Mouse (Mus musculus) G1E (cell line): ENCODE results near the gene Phpt1. TPM values are rescaled to one million over a fixed set of nuclear protein-coding genes. Genes with fewer than 3 reads are reported as not detected.

Experiments used
- ATAC-seq: 2 replicates; pipeline ENCODE4 v1.8.0; 2016; ENCODE audit warnings: mild to moderate bottlenecking; ENCODE audit not compliant: insufficient number of reproducible peaks, poor library complexity, low FRiP score, severe bottlenecking; ENCODE audit errors: extremely low read depth
- DNase-seq: peaks from one replicate; pipeline ENCODE4 v3.0.0; 2012; ENCODE audit warnings: low spot score
- H3K27me3 ChIP-seq: 2 replicates; pipeline ENCODE4 v1.6.1; 2012; ENCODE audit warnings: mild to moderate bottlenecking, low read length, inconsistent platforms; ENCODE audit not compliant: insufficient read depth
- H3K36me3 ChIP-seq: replicated peaks from 2 replicates; pipeline ENCODE3; 2012; ENCODE audit warnings: mild to moderate bottlenecking, inconsistent platforms
- H3K4me1 ChIP-seq: 2 replicates; pipeline ENCODE4 v1.6.1; 2012; ENCODE audit warnings: low read depth, low read length, inconsistent platforms, mixed read lengths; ENCODE audit not compliant: insufficient read depth
- H3K4me3 ChIP-seq: 2 replicates; pipeline ENCODE4 v1.5.1; 2012; ENCODE audit warnings: low read depth, mild to moderate bottlenecking, inconsistent platforms, low read length, moderate library complexity, mixed read lengths
- H3K9me3 ChIP-seq: replicated peaks from 2 replicates; pipeline ENCODE4 v1.6.1; 2012; ENCODE audit warnings: inconsistent platforms
- CTCF ChIP-seq: IDR thresholded peaks from 2 replicates; pipeline ENCODE4 v1.5.1; 2012; ENCODE audit warnings: low read depth, low read length, inconsistent platforms, mixed read lengths
- GATA1 ChIP-seq: IDR thresholded peaks from 2 replicates; pipeline ENCODE4 v1.6.1; 2012; ENCODE audit warnings: borderline replicate concordance, low read length, inconsistent platforms, mixed read lengths
- GATA2 ChIP-seq: IDR thresholded peaks from 2 replicates; pipeline ENCODE4 v1.6.1; 2012; ENCODE audit warnings: low read depth, low read length, inconsistent platforms, borderline replicate concordance
- POLR2AphosphoS5 ChIP-seq: IDR thresholded peaks from 2 replicates; pipeline ENCODE4 v1.6.1; 2012; ENCODE audit warnings: low read depth, low read length, inconsistent platforms; ENCODE audit not compliant: insufficient replicate concordance
- TAL1 ChIP-seq: conservative IDR thresholded peaks from 2 replicates; pipeline ENCODE4 v1.6.1; 2012; ENCODE audit warnings: low read depth, low read length, inconsistent platforms, mixed read lengths
- polyA plus RNA-seq: library from polyadenylated mRNA; stranded (reverse); fragments of >175 nt; gene quantifications from 2 replicates; pipeline ENCODE4 v1.2.3, GENCODE M21; 2012
- total RNA-seq, 2 experiments: library from RNA; stranded (forward) in 1 of 2; stranded (reverse) in 1 of 2; fragments of 200-1000 nt in 1 of 2; fragments of >200 nt in 1 of 2; fragmentation: Nextera tagmentation in 1 of 2; gene quantifications; 2 replicates each; pipeline ENCODE4 v1.2.3; 2014 to 2017

Phpt1 gene
- 1.4 and 2.1 TPM in 2 replicates for total RNA-seq (2014; fragmentation: Nextera tagmentation)
- total RNA-seq (2017): 7.1 and 12.5 TPM in 2 replicates
- polyA plus RNA-seq: 6.5 and 9.5 TPM in 2 replicates

DNA sequence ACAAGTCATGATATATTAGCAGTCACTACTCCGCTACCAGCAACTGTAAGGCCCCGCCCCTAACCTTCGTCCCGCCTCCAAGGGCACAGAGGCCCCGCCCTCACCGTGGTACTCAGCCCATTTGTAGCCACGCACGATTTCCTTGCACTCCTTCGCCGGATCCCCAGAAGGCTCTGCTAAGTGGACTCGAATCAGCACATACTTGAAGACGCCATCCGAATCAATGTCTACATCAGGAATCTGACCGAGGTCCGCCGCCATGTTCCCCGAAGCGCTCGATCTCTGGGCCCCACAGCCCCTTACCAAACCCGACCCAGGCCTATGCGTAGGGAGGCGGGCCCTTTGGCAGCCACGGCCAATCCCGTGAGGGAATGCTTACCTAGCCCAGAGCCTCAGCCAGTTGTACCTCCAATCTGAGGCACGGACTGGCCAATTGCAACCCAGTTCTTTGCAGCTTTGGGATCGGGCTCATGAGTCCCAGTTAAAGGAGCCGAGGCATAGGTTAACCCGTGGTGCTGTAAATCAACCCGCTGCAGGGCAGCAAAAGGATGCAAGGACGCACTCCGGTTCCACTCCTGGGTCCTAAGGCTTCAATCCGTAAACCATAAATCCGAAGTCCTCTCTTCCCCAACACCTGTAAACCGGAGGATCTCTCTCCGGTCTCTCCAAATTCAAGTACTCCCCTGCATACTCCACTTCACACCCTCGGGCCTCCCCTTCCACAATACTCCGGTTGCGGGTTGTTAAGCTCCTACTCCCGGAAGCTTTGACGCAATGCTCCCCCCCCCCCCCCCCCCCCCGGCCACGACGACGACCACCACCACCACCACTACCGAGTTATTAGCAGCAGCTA, at the start of gene Phpt1, which contains the start of gene Mamdc4:
Phpt1 (minus strand) TSS at position 646 of the 853 bp plus-strand sequence.
Mamdc4 (minus strand) TSS at position 267 of the 853 bp plus-strand sequence.
- Histone ChIP-seq H3K27me3 (peaks cover 3% of the 10 kb centered on the region; the same call in 1 of the 2 replicates), H3K9me3 (peaks cover 45% of the 10 kb centered on the region), H3K36me3 (peaks cover 31% of the 10 kb centered on the region), H3K4me3 (peak within 1 kb of the TSS; percentile 72), H3K4me1 (peaks cover 37% of the 10 kb centered on the region)
- TF ChIP-seq TAL1 (no peak), GATA2 (no peak), CTCF (no peak), POLR2AphosphoS5 (no peak), GATA1 (no peak)
- DNase-seq: peak; percentile 100
- peak; percentile 94 for ATAC-seq

DNA sequence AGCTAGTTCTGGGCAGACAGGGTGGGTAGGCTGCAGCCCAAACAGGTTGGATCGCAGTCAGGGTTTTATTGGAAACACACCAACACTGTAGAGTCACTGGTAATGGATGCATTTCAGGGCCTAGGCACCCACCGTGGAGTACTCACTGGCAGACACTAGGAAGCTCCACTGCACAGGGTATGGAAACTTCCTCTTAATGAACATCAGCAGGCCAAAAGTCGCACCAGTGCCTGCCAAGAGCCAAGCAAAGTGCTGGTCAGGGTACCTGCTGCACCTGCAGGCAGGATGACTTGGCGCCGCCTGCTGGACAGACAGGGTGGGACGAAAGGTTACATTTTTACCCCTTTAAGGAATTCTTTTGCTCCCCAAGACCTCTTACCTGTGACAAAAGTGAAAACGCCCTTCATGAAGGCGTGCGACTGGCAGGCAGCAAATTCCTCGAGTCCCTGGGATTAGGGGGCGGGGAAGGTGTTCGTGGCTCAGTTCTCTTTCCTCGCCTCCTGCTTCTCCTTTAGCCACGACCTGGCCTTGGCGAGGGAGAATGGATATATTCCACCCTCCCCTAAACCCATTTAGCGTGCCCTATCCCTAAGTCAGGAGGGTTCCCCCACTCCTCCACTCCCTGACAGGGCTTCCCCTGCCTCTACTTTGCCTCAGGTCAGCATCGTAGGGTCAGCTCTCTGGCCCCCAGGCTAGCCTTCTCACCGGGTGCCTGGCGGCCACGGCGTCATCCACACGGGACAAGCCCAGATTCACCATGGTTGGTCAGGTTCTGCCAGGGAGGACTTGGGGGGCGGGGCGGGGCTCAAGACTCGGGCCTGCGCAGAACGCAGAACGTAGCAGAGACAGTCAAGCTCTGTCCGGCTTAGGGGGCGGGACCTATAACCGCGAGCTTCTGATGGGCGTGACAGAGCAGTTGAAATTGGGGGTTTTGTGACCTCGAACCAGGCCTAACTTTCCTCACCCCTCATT, 46.5 kb upstream of the Phpt1 start, which contains the start of gene Tmem141:
Tmem141 (minus strand) TSS at position 777 of the 972 bp plus-strand sequence.
- Histone ChIP-seq H3K4me1 (peaks cover 3% of the 10 kb centered on the region; the same call in 1 of the 2 replicates), H3K36me3 (no peaks in the 10 kb centered on the region), H3K27me3 (peaks cover 74% of the 10 kb centered on the region), H3K4me3 (no peak within 1 kb of the TSS), H3K9me3 (no peaks in the 10 kb centered on the region)
- DNase-seq (peak; percentile 45), ATAC-seq (no peak)
- no peak for TF ChIP-seq GATA2
- no peak for TF ChIP-seq POLR2AphosphoS5
- no peak for TF ChIP-seq GATA1
- no peak for TF ChIP-seq TAL1
- peak; percentile 55; the same call in 1 of the 2 replicates for TF ChIP-seq CTCF

DNA sequence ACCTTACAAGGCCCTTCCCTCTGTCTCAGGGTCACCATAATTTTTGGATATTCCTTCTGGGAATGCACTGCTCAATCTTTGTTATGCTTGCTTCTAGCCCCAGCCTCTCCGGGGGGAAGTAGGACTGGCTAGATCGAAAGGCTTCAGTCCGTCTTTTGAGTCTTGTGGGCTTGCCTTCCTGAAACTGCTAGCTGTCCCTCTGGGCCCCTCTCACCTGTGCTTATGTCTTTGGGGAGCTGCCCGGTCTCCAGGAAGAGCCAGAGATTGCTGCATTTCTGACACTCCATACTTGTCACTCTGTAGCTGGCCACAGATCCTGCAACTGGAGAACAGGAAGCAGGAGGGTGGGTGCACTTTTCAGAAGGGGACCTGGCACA, 45.8 kb upstream of the Phpt1 start:
- H3K9me3 ChIP-seq: no peaks in the 10 kb centered on the region
- no peak for TF ChIP-seq POLR2AphosphoS5
- ATAC-seq (no peak), DNase-seq (no peak)
- H3K27me3 ChIP-seq: peaks cover 76% of the 10 kb centered on the region
- H3K4me1 ChIP-seq: peaks cover 3% of the 10 kb centered on the region; the same call in 1 of the 2 replicates
- H3K4me3 ChIP-seq: no peak overlapping the region
- no peaks in the 10 kb centered on the region for H3K36me3 ChIP-seq

DNA sequence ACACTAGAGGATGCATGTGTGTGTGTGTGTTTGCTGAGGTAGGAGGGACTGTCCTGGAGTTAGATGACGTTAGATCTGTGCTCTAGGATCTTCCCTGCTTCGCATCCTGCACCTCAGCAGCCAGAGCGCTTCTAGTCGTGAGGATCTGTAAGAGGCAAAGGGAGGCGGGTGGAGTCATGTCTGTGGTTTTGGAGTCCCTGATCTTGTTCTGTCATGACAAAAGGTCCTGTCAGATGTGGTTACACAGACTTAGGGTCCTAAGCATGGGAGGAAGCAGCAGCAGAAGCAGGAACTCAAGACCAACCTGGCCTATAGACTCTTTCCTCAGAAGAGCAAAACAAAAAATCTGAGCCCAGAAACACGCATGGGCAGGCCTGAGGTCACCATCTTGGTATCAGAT, 45.4 kb upstream of the Phpt1 start:
- Histone ChIP-seq H3K4me1 (peaks cover 3% of the 10 kb centered on the region; the same call in 1 of the 2 replicates), H3K4me3 (no peak overlapping the region), H3K27me3 (peaks cover 78% of the 10 kb centered on the region), H3K36me3 (no peaks in the 10 kb centered on the region), H3K9me3 (no peaks in the 10 kb centered on the region)
- DNase-seq (no peak), ATAC-seq (no peak)
- TF ChIP-seq CTCF: no peak
- TF ChIP-seq POLR2AphosphoS5: no peak
- TF ChIP-seq GATA1: no peak
- no peak for TF ChIP-seq GATA2

DNA sequence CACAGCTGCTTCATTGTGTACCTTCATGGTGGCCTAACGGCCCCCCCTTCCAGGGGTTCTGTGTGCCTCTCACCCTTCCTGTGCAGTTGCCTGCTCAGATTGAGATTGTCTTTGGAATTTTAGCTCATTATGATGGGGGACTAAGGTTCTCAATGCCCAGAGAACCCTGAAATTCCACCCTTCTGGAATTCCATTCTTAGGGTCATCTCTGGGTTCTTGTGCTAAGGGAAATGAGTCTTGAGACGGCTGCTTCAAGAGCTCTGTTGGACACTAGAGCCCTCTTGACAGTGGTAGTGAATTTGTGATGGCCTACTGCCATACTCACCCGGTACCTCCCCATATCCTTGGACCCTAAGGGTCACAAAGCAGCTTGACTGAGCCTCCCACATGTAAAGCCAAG, 42.6 kb upstream of the Phpt1 start, which contains the start of gene Ccdc183:
Ccdc183 (minus strand) TSS at position 101 of the 400 bp plus-strand sequence.
- no peak for TF ChIP-seq GATA1
- TF ChIP-seq CTCF: no peak
- TF ChIP-seq GATA2: no peak
- no peak for TF ChIP-seq TAL1
- TF ChIP-seq POLR2AphosphoS5: no peak
- H3K36me3 ChIP-seq: no peaks in the 10 kb centered on the region
- ATAC-seq (no peak), DNase-seq (no peak)
- H3K4me3 ChIP-seq: no peak within 1 kb of the TSS
- peaks cover 3% of the 10 kb centered on the region; the same call in 1 of the 2 replicates for H3K4me1 ChIP-seq
- no peaks in the 10 kb centered on the region for H3K9me3 ChIP-seq
- peaks cover 68% of the 10 kb centered on the region for H3K27me3 ChIP-seq

DNA sequence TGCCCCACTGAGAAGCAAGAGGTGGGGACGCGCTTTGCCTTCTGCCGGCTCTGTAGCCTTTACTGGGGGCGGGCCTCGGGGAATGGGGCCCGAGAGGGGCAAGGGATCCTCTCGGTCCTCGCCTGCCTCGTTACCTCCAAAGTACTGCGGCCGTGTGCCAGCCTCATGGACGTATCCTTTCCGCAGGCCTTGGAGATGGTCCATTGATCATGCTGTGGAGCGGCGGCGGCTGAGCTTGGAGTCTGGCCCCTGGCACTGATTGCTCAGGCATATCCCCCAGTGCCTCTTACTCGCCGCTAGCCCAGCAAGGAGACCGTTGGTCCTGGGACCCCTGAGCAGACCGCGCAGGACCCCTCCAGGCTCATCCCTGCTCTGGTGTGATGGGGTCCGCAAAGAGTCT, 41.4 kb upstream of the Phpt1 start:
- TF ChIP-seq CTCF: no peak
- TF ChIP-seq POLR2AphosphoS5: no peak
- no peak for TF ChIP-seq GATA2
- TF ChIP-seq TAL1: no peak
- TF ChIP-seq GATA1: no peak
- Histone ChIP-seq H3K27me3 (peaks cover 66% of the 10 kb centered on the region), H3K4me3 (no peak overlapping the region), H3K9me3 (no peaks in the 10 kb centered on the region), H3K4me1 (peaks cover 3% of the 10 kb centered on the region; the same call in 1 of the 2 replicates), H3K36me3 (no peaks in the 10 kb centered on the region)
- DNase-seq (no peak), ATAC-seq (no peak)
